Mouse (Mus musculus) limb, embryonic 12.5 days (tissue): Measurements from ENCODE around the gene Gm20708. TPM values are rescaled to one million over a fixed set of nuclear protein-coding genes. Genes with fewer than 3 reads are reported as not detected.

Experiments
- ATAC-seq: fragments of 200-750 bp; cut with Nextera tagmentation; 2 replicates; pipeline ENCODE4 v1.8.0; 2017; ENCODE audit warnings: low read depth, moderate TSS enrichment; ENCODE audit not compliant: insufficient number of reproducible peaks, insufficient read depth, low FRiP score, low TSS enrichment
- H3K27ac ChIP-seq: fragments of 300-500 bp; sonication (generic); 2 replicates; pipeline ENCODE4 v1.5.1; 2016; ENCODE audit warnings: mild to moderate bottlenecking, moderate library complexity
- H3K27me3 ChIP-seq: fragments of 300-500 bp; sonication (generic); 2 replicates; pipeline ENCODE4 v1.6.1; 2016; ENCODE audit warnings: mild to moderate bottlenecking, moderate library complexity
- H3K36me3 ChIP-seq: fragments of 300-500 bp; sonication (generic); 2 replicates; pipeline ENCODE4 v1.6.1; 2016; ENCODE audit warnings: mild to moderate bottlenecking, moderate library complexity
- H3K4me1 ChIP-seq: fragments of 300-500 bp; sonication (generic); replicated peaks from 2 replicates; pipeline ENCODE4 v1.6.1; 2016
- H3K4me2 ChIP-seq: fragments of 300-500 bp; sonication (generic); 2 replicates; pipeline ENCODE4 v1.6.1; 2016; ENCODE audit warnings: mild to moderate bottlenecking, moderate library complexity
- H3K4me3 ChIP-seq: fragments of 300-500 bp; sonication (generic); replicated peaks from 2 replicates; pipeline ENCODE4 v1.5.1; 2016; ENCODE audit warnings: mild to moderate bottlenecking
- H3K9ac ChIP-seq: fragments of 300-500 bp; sonication (generic); replicated peaks from 2 replicates; pipeline ENCODE4 v1.6.1; 2016; ENCODE audit warnings: mild to moderate bottlenecking, moderate library complexity
- H3K9me3 ChIP-seq: fragments of 300-500 bp; sonication (generic); 2 replicates; pipeline ENCODE4 v1.6.1; 2016; ENCODE audit warnings: mild to moderate bottlenecking, moderate library complexity
- WGBS: fragments of 180-500 bp; shearing (Covaris S2); methylation state at CpG from one replicate; pipeline ENCODE4 v1.1.7; 2016; 5-methylcytosine and 5-hydroxymethylcytosine counted together
- polyA plus RNA-seq: library from polyadenylated mRNA; unstranded; fragments of >200 nt; fragmentation: Nextera tagmentation; extraction: Ambion mirVana; gene quantifications from 2 replicates; pipeline ENCODE4 v1.2.1, GENCODE M21; 2016

Gm20708 gene
- polyA plus RNA-seq, 1 experiment from 2014 or later = 0.58 TPM

DNA sequence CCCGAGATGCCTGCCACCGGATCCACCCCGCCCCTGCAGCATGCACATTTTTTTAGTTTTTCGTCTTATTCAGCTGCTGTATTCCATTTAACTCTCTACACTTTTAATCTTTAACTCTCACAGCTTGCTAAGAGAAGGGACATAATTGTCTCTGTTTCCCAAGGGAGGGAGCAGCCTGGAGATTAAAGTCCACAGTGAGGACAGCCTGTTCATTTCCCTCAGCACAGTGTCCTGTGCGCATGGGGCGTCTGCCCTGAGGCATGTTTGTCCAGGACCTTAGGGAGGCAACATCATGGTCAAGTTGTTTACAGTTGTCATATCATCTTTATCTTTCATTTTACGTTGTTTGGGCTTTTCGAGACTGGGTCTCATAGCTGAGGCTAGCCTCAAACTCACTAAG, 24.6 kb downstream of the Gm20708 start:
- no peak overlapping the region for H3K4me2 ChIP-seq
- no peak overlapping the region for H3K4me3 ChIP-seq
- ATAC-seq = no peak
- WGBS = 94% methylated on average over 8 of the region's 8 CpGs
- H3K9ac ChIP-seq = no peak overlapping the region
- no peaks in the 10 kb centered on the region for H3K9me3 ChIP-seq
- peaks cover 21% of the 10 kb centered on the region for H3K4me1 ChIP-seq
- no peaks in the 10 kb centered on the region for H3K27me3 ChIP-seq
- H3K36me3 ChIP-seq = no peaks in the 10 kb centered on the region
- no peak overlapping the region for H3K27ac ChIP-seq

DNA sequence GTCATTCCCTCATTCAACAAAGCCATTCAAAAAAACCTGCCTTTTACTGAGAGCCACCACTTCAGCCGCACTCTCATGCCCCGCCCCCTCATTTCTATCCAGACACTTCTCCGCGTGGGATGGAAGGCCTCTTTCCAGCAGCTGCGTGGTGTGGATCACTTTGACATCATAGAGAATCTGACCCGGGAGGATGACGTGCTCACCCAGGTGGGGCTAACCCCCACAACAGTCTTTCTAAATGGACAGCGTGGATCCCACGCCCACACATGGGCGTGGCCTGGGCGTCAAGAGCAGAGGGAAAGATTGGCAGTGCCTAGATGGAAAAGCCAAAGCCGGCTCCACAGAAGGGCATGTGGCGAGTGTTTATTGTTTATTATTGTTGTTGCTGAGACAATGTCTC, 26.8 kb downstream of the Gm20708 start:
- Histone ChIP-seq H3K27me3 (no peaks in the 10 kb centered on the region), H3K4me2 (peak overlapping the region; percentile 36), H3K9me3 (no peaks in the 10 kb centered on the region), H3K27ac (no peak overlapping the region), H3K9ac (no peak overlapping the region), H3K4me3 (no peak overlapping the region), H3K36me3 (no peaks in the 10 kb centered on the region), H3K4me1 (peaks cover 13% of the 10 kb centered on the region)
- WGBS = 25% methylated on average over 13 of the region's 13 CpGs
- no peak for ATAC-seq

DNA sequence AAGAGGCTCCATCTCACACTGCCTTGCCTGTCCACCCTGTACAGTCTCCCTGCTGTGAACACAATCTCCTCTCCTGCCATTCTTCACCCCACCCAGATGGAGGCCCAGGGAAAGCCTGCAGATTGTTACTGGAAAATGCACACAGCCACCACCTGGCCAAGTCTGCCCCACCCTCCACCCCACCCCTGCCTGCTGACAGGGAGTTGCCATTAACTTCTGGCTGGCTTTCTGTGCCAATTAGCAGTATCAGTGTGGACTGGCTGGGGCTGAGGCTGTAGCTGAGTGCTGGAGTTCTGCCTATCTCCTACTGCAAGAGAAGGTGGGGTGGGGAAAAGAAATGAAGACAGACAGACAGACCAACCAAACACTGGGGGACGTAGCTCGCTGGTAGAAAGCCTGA, 29.1 kb downstream of the Gm20708 start:
- Histone ChIP-seq H3K4me3 (no peak overlapping the region), H3K27me3 (no peaks in the 10 kb centered on the region), H3K36me3 (no peaks in the 10 kb centered on the region), H3K27ac (0 out of 2 replicates have a peak overlapping the region, but pooled peaks have one; percentile 7), H3K4me1 (peaks cover 6% of the 10 kb centered on the region; the same call in 1 of the 2 replicates), H3K4me2 (no peak overlapping the region), H3K9me3 (no peaks in the 10 kb centered on the region), H3K9ac (no peak overlapping the region)
- no peak for ATAC-seq
- WGBS = 48% methylated on average over 2 of the region's 2 CpGs

DNA sequence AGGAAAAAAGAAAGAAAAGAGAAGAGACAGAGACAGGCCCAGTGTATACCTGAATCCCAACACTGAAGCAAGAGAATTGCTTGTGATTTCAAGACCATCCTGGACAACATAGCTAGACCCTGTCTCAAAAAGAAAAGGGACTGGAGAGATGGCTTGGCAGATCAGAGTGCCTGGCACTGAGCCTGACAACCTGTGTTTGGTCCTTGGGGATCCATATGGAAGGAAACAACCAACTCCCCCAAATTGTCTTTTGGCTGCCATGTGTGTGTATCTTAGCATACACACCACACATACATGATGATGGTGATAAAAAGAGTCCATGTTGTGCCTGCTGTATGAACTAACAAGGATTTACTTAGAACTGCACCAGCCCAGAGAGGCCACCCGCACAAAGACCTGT, 29.6 kb downstream of the Gm20708 start:
- 91% methylated on average over 1 of the region's 1 CpGs for WGBS

DNA sequence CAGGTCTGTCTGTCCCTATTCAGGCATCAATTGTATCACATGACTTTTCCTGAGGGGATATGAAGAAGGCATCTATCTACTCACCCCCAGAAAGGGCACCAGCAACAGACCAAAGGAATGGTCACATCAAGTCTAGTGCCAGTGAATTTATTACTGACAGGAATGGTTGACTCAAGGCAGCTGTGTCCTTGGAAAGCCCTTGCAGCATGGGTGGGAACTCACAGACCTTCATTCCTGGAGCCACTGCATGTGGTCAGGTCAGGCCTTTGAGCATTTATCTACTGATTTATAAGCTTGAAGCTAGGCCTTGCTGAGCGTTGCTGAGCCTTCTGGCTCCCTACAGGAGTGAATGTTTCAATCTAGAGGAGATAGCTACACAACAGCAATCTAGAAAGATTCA, 31.4 kb downstream of the Gm20708 start:
- no peak for ATAC-seq
- Histone ChIP-seq H3K9me3 (no peaks in the 10 kb centered on the region), H3K27me3 (no peaks in the 10 kb centered on the region), H3K4me1 (peaks cover 6% of the 10 kb centered on the region; the same call in 1 of the 2 replicates), H3K9ac (no peak overlapping the region), H3K4me3 (no peak overlapping the region), H3K27ac (no peak overlapping the region), H3K36me3 (no peaks in the 10 kb centered on the region), H3K4me2 (no peak overlapping the region)
- 43% methylated on average over 1 of the region's 1 CpGs for WGBS

More for the DNA sequence above, 29.6 kb downstream of the Gm20708 start:
- ATAC-seq = no peak
- H3K27me3 ChIP-seq = no peaks in the 10 kb centered on the region
- 0 out of 2 replicates have a peak overlapping the region, but pooled peaks have one; percentile 7 for H3K27ac ChIP-seq
- no peak overlapping the region for H3K4me2 ChIP-seq
- H3K4me3 ChIP-seq = no peak overlapping the region
- peaks cover 6% of the 10 kb centered on the region; the same call in 1 of the 2 replicates for H3K4me1 ChIP-seq
- H3K9me3 ChIP-seq = no peaks in the 10 kb centered on the region
- H3K9ac ChIP-seq = no peak overlapping the region
- H3K36me3 ChIP-seq = no peaks in the 10 kb centered on the region

DNA sequence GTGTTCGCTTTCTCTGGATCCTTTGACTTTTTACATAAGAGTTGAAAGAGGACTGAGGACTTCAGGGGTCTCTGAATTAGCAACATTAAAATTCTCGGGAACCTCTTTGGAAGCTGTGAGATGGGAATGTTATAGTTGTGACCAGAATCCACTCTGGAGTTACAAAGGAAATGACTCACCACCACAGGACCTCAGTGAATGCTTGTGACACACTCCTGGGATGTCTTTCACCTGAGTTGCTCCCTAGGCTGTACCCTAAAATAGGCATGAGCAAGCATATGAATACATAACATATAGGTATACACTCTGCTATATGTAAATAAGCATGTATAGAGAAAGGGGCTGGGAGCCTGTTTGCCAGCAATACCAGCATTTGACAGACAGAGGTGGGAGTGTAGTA, 34.0 kb downstream of the Gm20708 start:
- H3K9ac ChIP-seq = 0 out of 2 replicates have a peak overlapping the region, but pooled peaks have one; percentile 23
- ATAC-seq = no peak
- no peaks in the 10 kb centered on the region for H3K9me3 ChIP-seq
- H3K27ac ChIP-seq = no peak overlapping the region
- peaks cover 13% of the 10 kb centered on the region for H3K4me1 ChIP-seq
- no peaks in the 10 kb centered on the region for H3K27me3 ChIP-seq
- no peak overlapping the region for H3K4me3 ChIP-seq
- 86% methylated on average over 2 of the region's 2 CpGs for WGBS
- H3K4me2 ChIP-seq = no peak overlapping the region
- no peaks in the 10 kb centered on the region for H3K36me3 ChIP-seq

DNA sequence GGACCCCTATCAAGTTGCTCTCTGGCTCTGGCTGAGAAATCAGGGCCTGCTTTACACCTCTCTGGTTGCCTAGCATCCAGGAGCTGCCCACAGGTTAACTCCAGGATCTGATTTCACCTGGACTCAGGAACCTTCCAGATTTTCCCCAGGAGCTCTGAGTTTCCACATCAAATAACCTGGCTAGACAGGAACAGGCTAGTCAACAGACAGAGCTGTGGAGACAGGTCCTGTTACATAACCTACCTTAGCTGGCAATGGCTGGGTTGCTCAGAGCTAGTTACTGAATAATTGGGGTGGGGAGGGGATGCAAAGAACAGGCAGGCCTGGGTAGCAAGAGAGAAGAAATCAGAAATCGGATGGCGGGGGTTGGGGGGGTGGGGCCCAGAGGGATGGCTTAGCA, 35.5 kb downstream of the Gm20708 start:
- WGBS = 53% methylated on average over 2 of the region's 2 CpGs
- H3K36me3 ChIP-seq = no peaks in the 10 kb centered on the region
- ATAC-seq = no peak
- no peak overlapping the region for H3K4me3 ChIP-seq
- H3K27ac ChIP-seq = no peak overlapping the region
- peaks cover 18% of the 10 kb centered on the region for H3K4me1 ChIP-seq
- no peaks in the 10 kb centered on the region for H3K9me3 ChIP-seq
- H3K4me2 ChIP-seq = no peak overlapping the region
- no peaks in the 10 kb centered on the region for H3K27me3 ChIP-seq
- no peak overlapping the region for H3K9ac ChIP-seq

DNA sequence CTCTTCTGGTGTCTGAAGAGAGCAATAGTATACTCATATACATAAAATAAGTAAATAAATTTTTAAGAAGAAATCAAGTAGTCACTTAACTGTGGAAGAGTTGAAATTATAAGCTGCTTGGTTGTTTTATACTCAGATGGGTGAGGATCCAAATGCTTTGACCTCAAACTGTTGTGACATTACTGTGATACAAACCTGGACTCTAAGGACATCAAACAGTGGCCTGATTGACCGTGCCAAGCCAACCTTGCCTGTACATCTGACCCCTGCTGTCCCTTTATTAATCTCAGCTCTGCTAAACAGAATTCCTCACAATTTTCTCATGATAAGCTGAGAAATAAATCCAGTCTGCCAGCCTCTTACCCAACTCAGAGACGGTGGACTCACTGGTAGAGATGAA, 36.2 kb downstream of the Gm20708 start:
- Histone ChIP-seq H3K9ac (no peak overlapping the region), H3K9me3 (no peaks in the 10 kb centered on the region), H3K4me1 (peaks cover 24% of the 10 kb centered on the region), H3K27me3 (no peaks in the 10 kb centered on the region), H3K36me3 (no peaks in the 10 kb centered on the region), H3K4me3 (no peak overlapping the region), H3K4me2 (no peak overlapping the region), H3K27ac (no peak overlapping the region)
- ATAC-seq = no peak
- 83% methylated on average over 2 of the region's 2 CpGs for WGBS

DNA sequence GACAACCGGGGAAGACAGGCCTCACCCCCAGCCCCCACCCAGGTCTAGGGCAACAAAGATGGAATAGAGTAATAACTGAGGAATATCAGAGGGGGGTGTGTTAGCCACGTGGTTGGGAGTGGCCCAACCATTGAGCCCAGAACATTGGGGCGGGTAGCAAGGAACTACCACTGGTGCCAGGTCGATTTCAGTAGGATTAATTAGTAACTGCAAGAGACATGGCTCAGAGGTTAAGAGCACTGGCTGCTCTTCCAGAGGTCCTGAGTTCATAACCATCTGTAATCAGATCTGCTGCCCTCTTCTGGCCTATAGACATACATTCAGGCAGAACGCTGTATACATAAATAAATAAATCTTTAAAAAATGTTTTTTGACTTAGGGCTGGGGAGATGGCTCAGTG, 37.2 kb downstream of the Gm20708 start:
- H3K36me3 ChIP-seq = peaks cover 1% of the 10 kb centered on the region; the same call in 1 of the 2 replicates
- H3K27me3 ChIP-seq = no peaks in the 10 kb centered on the region
- H3K4me2 ChIP-seq = no peak overlapping the region
- WGBS = 56% methylated on average over 5 of the region's 5 CpGs
- no peak overlapping the region for H3K27ac ChIP-seq
- no peak overlapping the region for H3K4me3 ChIP-seq
- no peak overlapping the region for H3K9ac ChIP-seq
- no peak for ATAC-seq
- H3K9me3 ChIP-seq = no peaks in the 10 kb centered on the region
- H3K4me1 ChIP-seq = peaks cover 24% of the 10 kb centered on the region

DNA sequence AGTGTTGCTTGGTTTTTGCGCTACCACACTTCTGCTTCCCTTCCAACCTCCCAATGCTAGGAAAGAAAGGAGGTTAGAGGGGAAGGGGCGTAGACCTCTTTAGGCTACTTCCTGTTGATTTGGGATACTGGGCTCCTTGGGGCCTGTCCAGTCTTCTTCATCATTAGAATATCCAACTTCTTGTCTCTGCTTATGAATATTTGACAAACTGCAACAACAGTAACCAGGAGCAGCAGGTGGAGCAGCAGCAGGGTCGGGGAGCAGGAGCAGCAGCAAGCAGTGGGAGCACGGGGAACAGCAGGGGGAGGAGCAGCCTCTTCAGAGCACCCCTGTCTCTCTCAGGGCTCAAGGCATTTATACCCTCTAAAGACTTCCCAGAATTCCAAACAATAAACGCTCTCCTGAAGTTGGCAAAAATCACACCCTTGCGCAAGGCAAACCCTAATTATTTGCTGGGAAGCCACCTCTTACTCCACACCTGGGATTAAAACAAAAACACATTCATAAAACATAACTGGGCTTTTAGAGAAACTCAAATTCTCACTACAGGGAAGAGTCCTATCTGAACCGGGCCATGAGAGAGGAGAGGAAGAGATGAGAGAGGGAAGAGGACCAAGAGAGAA, 38.2 kb downstream of the Gm20708 start:
- no peaks in the 10 kb centered on the region for H3K9me3 ChIP-seq
- ATAC-seq = no peak
- H3K4me3 ChIP-seq = peak overlapping the region; percentile 71
- 76% methylated on average over 7 of the region's 7 CpGs for WGBS
- H3K4me2 ChIP-seq = peak overlapping the region; percentile 86
- H3K36me3 ChIP-seq = peaks cover 12% of the 10 kb centered on the region
- peaks cover 24% of the 10 kb centered on the region for H3K4me1 ChIP-seq
- H3K27ac ChIP-seq = peak overlapping the region; percentile 94
- H3K9ac ChIP-seq = peak overlapping the region; percentile 77
- no peaks in the 10 kb centered on the region for H3K27me3 ChIP-seq

DNA sequence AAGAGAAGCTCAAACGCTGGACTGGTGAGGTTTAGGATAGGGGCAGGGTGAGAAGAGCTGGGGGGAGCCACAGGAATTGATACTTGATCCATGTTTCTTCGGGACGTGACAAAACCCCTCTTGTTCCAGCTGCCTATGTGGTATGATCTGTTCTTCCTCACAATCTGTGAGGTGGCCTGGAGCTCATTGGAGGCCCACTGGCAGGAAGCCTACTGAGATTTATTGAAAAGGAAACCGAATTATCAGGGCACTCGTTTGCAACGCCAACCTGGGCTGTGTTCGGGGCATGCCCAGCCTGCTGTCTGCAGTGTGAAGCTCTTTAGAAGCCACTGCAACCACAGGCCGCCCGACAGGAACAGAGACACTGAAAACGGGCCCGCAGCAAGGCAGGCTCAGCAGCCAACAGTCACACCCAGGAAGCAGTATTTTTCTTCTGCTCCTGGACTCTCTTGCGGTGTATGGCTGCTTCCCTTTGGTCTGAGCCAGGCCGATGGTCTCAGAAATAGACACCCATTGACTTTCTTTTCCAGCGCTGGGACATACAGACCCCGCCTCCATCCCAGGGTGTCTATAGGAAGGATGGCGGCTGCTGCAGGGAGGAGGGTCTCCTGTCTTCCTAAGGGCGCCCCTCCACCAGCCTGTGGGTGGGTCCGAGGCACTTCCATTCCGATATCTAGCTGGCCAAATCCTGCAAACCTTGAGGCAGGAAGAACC, 39.0 kb downstream of the Gm20708 start:
- Histone ChIP-seq H3K9me3 (no peaks in the 10 kb centered on the region), H3K27me3 (no peaks in the 10 kb centered on the region), H3K36me3 (peaks cover 19% of the 10 kb centered on the region), H3K4me1 (peaks cover 24% of the 10 kb centered on the region), H3K4me3 (peak overlapping the region; percentile 71), H3K9ac (peak overlapping the region; percentile 77), H3K27ac (peak overlapping the region; percentile 94), H3K4me2 (peak overlapping the region; percentile 86)
- WGBS = 7% methylated on average over 19 of the region's 19 CpGs
- peak; percentile 67 for ATAC-seq
